Mouse (Mus musculus) lung, postnatal 0 days (tissue): Measurements from ENCODE around the gene Mrvi1. TPM values are rescaled to one million over a fixed set of nuclear protein-coding genes. Genes with fewer than 3 reads are reported as not detected.

Experiments used
- ATAC-seq: fragments of 200-750 bp; cut with Nextera tagmentation; 2 replicates; pipeline ENCODE4 v1.8.0; 2017; ENCODE audit warnings: moderate library complexity
- DNase-seq: peaks from one replicate; pipeline ENCODE4 v3.0.0-alpha.2; 2016; ENCODE audit warnings: low spot score
- H3K27ac ChIP-seq: fragments of 300-500 bp; sonication (generic); 2 replicates; pipeline ENCODE4 v1.5.1; 2014; ENCODE audit warnings: antibody characterized with exemption, mild to moderate bottlenecking, low read length, mixed read lengths
- H3K27me3 ChIP-seq: fragments of 300-500 bp; sonication (generic); replicated peaks from 2 replicates; pipeline ENCODE4 v1.6.1; 2014; ENCODE audit warnings: low read length, mixed read lengths; ENCODE audit not compliant: insufficient read depth
- H3K36me3 ChIP-seq: fragments of 300-500 bp; sonication (generic); 2 replicates; pipeline ENCODE4 v1.6.1; 2014; ENCODE audit warnings: low read length, mixed read lengths; ENCODE audit not compliant: insufficient read depth
- H3K4me1 ChIP-seq: fragments of 300-500 bp; sonication (generic); 2 replicates; pipeline ENCODE4 v1.6.1; 2014; ENCODE audit warnings: antibody characterized with exemption, low read depth, low read length, mixed read lengths; ENCODE audit not compliant: insufficient read depth
- H3K4me2 ChIP-seq: fragments of 300-500 bp; sonication (generic); replicated peaks from 2 replicates; pipeline ENCODE4 v1.6.1; 2014; ENCODE audit warnings: low read depth, mild to moderate bottlenecking, low read length, moderate library complexity, mixed read lengths
- H3K4me3 ChIP-seq: fragments of 300-500 bp; sonication (generic); 2 replicates; pipeline ENCODE4 v1.5.1; 2014; ENCODE audit warnings: low read depth, low read length
- H3K9ac ChIP-seq: fragments of 300-500 bp; sonication (generic); replicated peaks from 2 replicates; pipeline ENCODE4 v1.6.1; 2014; ENCODE audit warnings: low read depth, mild to moderate bottlenecking
- H3K9me3 ChIP-seq: fragments of 300-500 bp; sonication (generic); 2 replicates; pipeline ENCODE4 v1.6.1; 2016; ENCODE audit warnings: low read length, mixed read lengths
- CTCF ChIP-seq: IDR thresholded peaks from 2 replicates; pipeline ENCODE4 v1.5.1; 2016; ENCODE audit warnings: antibody characterized with exemption, mild to moderate bottlenecking
- EP300 ChIP-seq: IDR thresholded peaks from 2 replicates; pipeline ENCODE4 v1.6.1; 2016; ENCODE audit warnings: antibody characterized with exemption, mild to moderate bottlenecking, control low read depth
- WGBS: fragments of 180-500 bp; shearing (Covaris S2); extraction: QIAGEN DNeasy Blood & Tissue Kit; methylation state at CpG from one replicate; pipeline ENCODE4 v1.1.7; 2014; 5-methylcytosine and 5-hydroxymethylcytosine counted together
- polyA plus RNA-seq: library from polyadenylated mRNA; unstranded; fragments of >200 nt; fragmentation: Nextera tagmentation; extraction: Ambion mirVana; gene quantifications from 2 replicates; pipeline ENCODE4 v1.2.1, GENCODE M21; 2015

The Mrvi1 gene
- polyA plus RNA-seq, 1 experiment from 2014 or later: 1.8 TPM

DNA sequence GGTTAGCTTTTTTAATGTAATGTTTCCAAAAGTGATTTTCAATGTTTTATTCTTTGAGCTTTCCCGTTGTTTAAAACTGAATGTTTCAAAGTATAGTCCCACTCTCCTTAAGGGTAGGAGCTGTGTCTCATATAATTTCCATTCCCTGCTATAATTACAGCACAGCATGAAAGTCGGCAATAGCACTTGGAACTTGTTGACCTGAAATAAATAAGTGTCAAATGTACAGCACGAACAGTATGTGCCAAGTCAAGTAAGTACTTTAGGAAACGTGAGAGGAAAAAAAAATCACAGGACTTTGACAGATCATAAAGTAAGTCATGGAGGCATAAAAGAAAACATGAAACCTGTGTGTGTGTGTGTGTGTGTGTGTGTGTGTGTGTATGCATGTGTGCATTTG, 160.2 kb downstream of the Mrvi1 start:
- 0 out of 2 replicates have a peak, but pooled peaks cover 8% of the 10 kb centered on the region for H3K36me3 ChIP-seq
- DNase-seq (peak; percentile 57), ATAC-seq (0 out of 2 replicates have a peak, but pooled peaks have one; percentile 38)
- TF ChIP-seq EP300 (peak; percentile 90), CTCF (no peak)
- H3K4me2 ChIP-seq: no peak overlapping the region
- no peaks in the 10 kb centered on the region for H3K9me3 ChIP-seq
- no peak overlapping the region for H3K9ac ChIP-seq
- 25% methylated on average over 4 of the region's 4 CpGs for WGBS
- H3K4me3 ChIP-seq: no peak overlapping the region
- peak overlapping the region; percentile 57; the same call in 1 of the 2 replicates for H3K27ac ChIP-seq
- H3K4me1 ChIP-seq: peaks cover 7% of the 10 kb centered on the region; the same call in 1 of the 2 replicates
- H3K27me3 ChIP-seq: no peaks in the 10 kb centered on the region

DNA sequence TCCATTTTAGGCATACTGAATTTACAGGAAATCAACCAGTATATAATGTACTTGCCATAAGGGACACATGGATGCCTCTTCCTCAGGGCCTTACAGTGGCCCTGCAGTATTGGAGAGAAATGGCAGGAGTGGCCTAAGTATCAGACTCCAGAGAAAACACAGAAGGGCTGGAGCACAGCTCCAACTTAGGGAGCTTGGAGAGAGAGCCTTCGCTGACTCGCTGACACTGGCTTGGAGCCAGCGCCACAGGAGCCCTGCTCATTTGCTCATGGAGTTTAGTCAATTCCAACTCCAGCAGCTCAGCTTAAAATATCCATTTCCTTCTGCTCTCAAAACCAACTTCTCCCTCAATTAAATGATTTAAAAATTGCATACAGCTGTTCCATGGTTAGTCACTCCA, 160.6 kb downstream of the Mrvi1 start:
- ATAC-seq (peak; percentile 30; the same call in 1 of the 2 replicates), DNase-seq (peak; percentile 65)
- TF ChIP-seq CTCF (no peak), EP300 (no peak)
- WGBS: 9% methylated on average over 3 of the region's 3 CpGs
- H3K27ac ChIP-seq: peak overlapping the region; percentile 57
- no peak overlapping the region for H3K9ac ChIP-seq
- H3K4me1 ChIP-seq: peaks cover 7% of the 10 kb centered on the region; the same call in 1 of the 2 replicates
- no peaks in the 10 kb centered on the region for H3K27me3 ChIP-seq
- H3K36me3 ChIP-seq: 0 out of 2 replicates have a peak, but pooled peaks cover 8% of the 10 kb centered on the region
- no peak overlapping the region for H3K4me3 ChIP-seq
- H3K9me3 ChIP-seq: no peaks in the 10 kb centered on the region
- no peak overlapping the region for H3K4me2 ChIP-seq

DNA sequence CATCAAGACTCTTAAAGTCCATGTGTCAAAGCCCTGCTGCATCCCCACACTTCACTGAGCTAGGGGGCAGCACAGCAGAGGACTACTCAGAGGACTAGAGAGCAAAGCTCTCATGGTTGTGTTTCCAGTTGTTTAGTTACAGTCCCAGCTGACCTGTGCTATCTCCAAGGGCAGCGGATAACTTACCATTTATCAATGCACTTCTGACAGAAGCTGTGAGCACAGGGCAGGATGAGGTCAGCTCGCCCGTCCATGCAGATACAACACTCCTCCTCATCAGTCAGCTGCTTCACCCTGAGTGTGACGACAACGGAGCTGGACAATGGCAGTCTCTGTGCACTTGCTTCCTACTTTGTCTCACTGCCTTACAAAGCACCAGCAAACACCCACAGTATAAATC, 161.2 kb downstream of the Mrvi1 start:
- ATAC-seq (peak; percentile 59), DNase-seq (no peak)
- WGBS: 34% methylated on average over 5 of the region's 5 CpGs
- Histone ChIP-seq H3K4me1 (peaks cover 7% of the 10 kb centered on the region; the same call in 1 of the 2 replicates), H3K9me3 (no peaks in the 10 kb centered on the region), H3K27me3 (no peaks in the 10 kb centered on the region), H3K27ac (no peak overlapping the region), H3K36me3 (0 out of 2 replicates have a peak, but pooled peaks cover 8% of the 10 kb centered on the region), H3K4me2 (no peak overlapping the region), H3K9ac (no peak overlapping the region), H3K4me3 (no peak overlapping the region)
- no peak for TF ChIP-seq EP300
- TF ChIP-seq CTCF: peak; percentile 57

DNA sequence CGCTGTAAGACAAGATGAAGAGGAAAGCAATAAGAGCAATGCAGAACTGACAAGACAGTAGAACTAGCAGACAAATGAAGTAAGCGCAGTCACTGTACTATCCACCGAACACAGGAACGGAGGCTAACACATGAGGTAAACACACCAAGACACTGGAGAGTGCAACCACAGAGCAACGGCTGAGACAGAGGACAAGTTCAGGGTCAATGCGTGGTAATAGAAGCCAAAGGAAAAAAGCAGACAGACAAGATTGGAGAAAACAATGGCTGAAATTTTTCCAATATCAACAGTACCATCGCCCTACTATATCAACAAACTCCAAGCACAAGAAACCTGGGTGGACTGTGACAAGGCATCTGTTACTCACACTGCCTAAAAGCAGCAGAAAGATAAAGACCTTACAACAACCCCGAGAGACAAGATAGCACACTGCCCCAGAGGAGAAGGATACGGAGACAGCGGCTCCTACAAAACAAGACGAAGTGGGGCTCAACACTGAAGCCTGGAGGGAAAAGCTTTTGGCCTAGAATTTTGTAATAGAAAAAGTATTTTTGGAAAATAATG, 163.4 kb downstream of the Mrvi1 start:
- ATAC-seq (peak; percentile 19), DNase-seq (peak; percentile 25)
- H3K4me2 ChIP-seq: no peak overlapping the region
- H3K36me3 ChIP-seq: no peaks in the 10 kb centered on the region
- peaks cover 7% of the 10 kb centered on the region; the same call in 1 of the 2 replicates for H3K4me1 ChIP-seq
- H3K9me3 ChIP-seq: no peaks in the 10 kb centered on the region
- no peaks in the 10 kb centered on the region for H3K27me3 ChIP-seq
- no peak overlapping the region for H3K9ac ChIP-seq
- peak overlapping the region; percentile 4; the same call in 1 of the 2 replicates for H3K27ac ChIP-seq
- TF ChIP-seq CTCF (no peak), EP300 (0 out of 2 replicates have a peak, but pooled peaks have one; percentile 23)
- H3K4me3 ChIP-seq: no peak overlapping the region
- 60% methylated on average over 11 of the region's 11 CpGs for WGBS

Other genes with a start within 250 kb of the Mrvi1 start
- 5.0 and 5.2 TPM in 2 replicates for gene Ampd3, start 214.3 kb downstream of the Mrvi1 start, polyA plus RNA-seq
- 31.6 and 33.8 TPM in 2 replicates for gene Rnf141, start 138.0 kb downstream of the Mrvi1 start, polyA plus RNA-seq
- 226 and 360 TPM in 2 replicates for gene Lyve1, start 119.2 kb downstream of the Mrvi1 start, polyA plus RNA-seq
- 33.8 and 42.0 TPM in 2 replicates for gene Ctr9, start 46.5 kb upstream of the Mrvi1 start, polyA plus RNA-seq
- 325 and 363 TPM in 2 replicates for gene Eif4g2, start 100.6 kb upstream of the Mrvi1 start, polyA plus RNA-seq